Mouse (Mus musculus): ENCODE measurements at regions not wholly inside any gene's neighbourhood (a gene's known extent, or its start where the extent isn't known, plus 50 kb on each side); places are given as distances from the start of the nearest gene placed in this dataset.

DNA sequence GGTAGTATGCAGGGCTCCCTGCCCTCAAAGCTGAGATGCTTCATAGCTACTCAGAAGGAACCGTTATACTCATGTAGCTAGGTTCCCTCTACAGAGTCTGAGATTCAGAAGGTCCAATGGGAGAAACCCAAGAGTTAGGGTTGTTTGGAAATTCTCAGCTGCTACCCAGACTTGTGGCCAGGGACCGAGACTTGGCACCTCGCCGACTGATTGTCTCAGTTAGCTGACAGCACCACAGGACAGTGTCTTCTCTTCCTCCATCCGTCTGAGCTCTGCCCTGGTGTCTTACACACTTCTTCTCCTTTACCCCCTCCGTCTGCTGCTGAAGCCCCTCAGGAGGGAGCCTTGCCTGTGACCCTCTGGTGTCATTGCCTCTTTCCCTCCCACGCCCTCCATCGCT, 329.6 kb upstream of the Prox1 start:
- DNase-seq: no peak

GRCm38 (mm10) chr1:190497474-190497873, 327.0 kb upstream of the Prox1 start:
- DNase-seq: no peak

- DNase-seq: no peak
Observed at GRCm38 (mm10) chr1:190495741-190496520, 325.4 kb upstream of the Prox1 start.

GRCm38 (mm10) chr1:190486551-190487104, 316.1 kb upstream of the Prox1 start:
- no peak for DNase-seq

GRCm38 (mm10) chr1:190483366-190483765, 312.9 kb upstream of the Prox1 start:
- DNase-seq: no peak

DNA sequence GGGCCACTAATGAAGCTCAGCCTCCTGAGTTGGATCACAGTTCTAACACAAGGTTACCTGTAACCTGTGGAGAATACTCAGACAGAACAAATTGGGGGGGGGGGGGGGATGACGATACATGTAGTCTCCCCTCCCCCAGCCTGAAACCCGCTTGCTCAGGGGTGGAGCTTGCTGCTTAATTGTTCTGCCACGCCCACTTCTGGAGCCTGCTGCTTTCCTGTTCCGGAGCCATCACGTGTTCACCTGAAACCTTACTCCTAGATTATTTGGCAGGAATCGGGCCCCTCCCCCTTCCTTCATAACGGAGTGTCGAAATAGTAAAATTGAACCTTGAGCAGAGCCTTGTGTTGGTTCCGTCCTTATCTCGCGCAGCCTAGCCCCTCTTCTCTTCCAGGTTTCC, 310.6 kb upstream of the Prox1 start:
- no peak for DNase-seq

- DNase-seq: no peak
Observed at GRCm38 (mm10) chr1:190480601-190481000, 310.1 kb upstream of the Prox1 start.

- no peak for DNase-seq
Observed at GRCm38 (mm10) chr1:190472761-190473160, 302.2 kb upstream of the Prox1 start.

GRCm38 (mm10) chr1:190470336-190470735, 299.8 kb upstream of the Prox1 start:
- DNase-seq: no peak

DNA sequence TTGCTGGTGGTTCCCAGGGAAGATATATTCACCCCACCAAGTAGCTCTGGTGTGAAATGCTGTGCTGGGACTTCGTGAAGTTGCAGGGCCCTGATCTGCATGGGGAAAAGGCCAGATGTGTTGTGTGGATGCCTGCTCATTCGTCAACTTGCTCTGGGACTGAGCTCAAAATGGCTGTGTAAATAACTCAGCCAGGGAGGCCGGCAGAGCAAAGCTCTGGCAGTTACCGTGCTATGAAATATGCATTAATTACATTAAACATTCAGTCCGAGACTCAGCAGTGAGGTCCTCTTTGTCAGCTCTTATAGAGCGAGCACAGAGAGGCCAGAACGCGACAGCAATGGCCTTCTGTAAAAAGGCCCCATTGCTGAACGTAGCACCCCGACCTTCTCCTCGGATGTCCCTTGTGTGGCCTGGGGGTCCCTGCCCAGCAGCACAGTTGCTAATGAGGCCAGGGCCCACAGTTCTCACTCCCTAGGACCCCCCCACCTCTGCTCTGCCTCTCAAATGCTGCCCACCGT, 287.1 kb upstream of the Prox1 start:
- no peak for DNase-seq

DNA sequence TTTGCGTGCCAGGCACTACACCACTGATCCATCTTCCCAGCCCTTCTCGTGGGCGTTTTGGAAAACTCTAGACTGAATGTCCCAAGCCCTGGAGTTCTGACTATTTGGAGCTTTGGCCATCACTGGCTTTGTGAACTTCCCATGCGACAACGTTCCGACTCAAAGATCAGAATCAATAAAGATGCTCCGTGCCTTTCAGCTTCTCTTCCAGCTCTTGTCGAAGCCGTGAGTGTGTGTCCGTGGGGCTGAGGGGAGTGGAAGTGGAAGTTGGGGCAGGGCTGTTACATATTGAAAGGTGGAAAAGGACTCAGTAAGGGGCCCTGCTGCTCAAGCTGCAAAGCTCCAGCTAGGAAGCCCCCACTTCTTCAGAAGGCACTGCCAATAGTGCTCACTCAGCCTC, 283.0 kb upstream of the Prox1 start:
- no peak for DNase-seq

- no peak for DNase-seq
Observed at GRCm38 (mm10) chr1:190452115-190452842, 281.8 kb upstream of the Prox1 start.

DNA sequence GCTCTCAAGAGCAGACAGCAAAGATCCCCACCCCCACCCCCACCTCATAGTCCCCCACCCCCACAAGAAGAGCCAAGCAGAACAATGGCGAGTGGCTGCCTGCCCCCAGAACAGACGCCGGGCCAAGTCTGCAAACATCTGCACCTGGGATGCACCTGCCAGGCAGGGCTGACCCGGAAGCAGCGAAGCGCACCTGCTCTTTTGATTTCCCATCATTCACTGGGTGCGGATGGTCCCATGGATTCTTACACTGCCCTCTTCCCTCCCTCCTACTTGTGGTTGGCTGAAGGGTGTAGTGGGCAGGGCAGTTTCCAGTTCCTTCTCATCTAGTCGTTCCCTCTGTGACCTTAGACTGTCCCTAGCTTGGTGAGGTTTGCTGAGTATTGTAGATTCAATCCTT, 277.7 kb upstream of the Prox1 start:
- no peak for DNase-seq

DNA sequence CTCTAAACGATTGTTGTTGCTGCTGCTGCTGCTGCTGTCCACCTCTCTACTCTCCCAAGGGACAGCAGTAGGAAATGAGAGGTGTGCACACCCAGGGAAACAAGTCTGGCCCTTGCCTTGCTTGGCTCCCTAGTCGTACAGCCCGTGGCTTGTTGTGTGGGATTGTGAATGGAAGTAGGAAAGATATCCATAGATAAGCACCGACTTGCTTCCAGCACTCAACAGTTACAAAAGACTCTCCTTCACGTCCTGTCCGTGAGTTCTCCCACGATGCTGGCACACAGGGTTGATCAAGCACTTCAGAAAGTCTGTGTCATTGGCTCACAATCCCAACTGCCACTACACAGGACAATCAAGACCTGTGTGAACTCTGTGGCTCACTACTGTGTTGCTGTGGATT, 276.7 kb upstream of the Prox1 start:
- DNase-seq: no peak

DNA sequence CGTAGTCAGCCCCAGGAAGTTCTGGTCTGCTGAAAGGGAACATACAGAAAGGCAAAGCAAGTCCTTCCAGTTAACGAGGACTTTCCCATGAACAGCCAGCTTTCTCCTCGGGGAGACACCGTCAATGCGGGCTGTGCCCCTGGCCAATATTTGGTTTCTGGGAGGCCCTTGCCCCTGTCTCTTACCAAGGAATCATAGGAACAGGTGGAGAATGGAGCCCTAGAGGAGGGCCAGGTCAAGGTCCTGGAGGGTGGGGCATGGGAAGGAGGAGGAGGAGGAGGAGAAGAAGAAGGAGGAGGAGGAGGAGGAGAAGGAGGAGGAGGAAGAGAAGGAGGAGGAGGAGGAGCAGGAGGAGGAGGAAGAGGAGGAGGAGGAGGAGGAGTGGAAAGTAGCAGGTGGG, 276.2 kb upstream of the Prox1 start:
- no peak for DNase-seq

DNA sequence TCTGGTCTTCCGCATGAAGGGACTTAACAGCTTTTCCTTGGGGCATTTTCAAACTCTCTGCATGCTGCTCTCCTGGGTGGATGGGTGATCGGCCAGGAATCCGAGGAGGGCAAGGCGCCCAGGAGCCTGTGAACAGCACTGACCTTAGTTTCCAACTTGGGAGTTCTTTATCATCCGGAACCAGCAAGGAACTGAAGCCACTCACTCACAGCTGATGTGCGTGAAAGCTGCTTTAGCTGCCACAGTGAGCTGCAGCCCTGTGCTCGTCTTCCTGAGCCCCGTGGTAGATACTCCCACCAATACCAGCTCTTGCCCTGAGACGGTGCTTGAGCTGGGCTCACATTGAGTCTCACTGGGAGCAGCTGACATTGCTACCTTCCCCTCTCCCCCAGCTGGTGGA, 273.9 kb upstream of the Prox1 start:
- no peak for DNase-seq

GRCm38 (mm10) chr1:190443234-190443633, 272.7 kb upstream of the Prox1 start:
- no peak for DNase-seq

DNA sequence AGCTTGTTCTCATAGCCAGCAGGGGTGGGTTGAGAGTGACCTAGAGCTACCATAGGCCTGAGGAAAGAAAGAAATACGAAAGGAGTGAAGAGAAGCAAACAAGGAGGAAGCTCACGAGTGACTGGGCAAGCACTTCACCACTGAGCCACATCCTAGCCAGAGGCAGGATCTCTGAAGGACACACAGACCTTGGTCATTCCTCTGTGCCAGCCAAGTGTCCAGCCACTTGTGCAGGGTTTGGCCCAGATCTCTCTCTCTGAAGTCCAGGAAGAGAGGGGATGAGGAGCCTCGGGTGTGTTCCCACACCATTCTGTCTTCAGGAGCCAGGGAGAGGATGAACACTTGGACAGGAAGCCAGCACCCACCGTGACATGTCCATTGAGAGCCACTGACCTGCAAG, 271.7 kb upstream of the Prox1 start:
- DNase-seq: no peak

- DNase-seq: no peak
Observed at GRCm38 (mm10) chr1:190438789-190439188, 268.3 kb upstream of the Prox1 start.

DNA sequence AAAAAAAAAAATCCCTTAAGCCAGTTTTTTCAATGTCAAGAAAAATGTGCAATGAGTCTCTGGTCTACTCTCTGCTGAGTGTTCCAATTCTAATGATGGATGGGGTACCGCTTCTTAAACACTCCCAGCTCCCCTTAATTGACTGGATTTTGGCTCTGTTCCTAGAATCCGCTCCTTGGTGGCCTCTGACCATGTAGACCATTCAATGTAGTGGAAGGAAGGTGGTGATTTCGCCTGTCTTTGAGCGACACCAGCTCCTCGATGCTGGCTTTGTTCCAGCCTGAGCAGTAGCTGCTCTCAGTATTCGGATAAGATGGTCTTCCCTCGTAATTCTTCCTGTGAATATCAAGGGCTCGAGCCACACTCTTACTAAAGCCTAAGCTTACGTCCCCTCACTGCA, 252.4 kb upstream of the Prox1 start:
- peak; percentile 26 for DNase-seq

DNA sequence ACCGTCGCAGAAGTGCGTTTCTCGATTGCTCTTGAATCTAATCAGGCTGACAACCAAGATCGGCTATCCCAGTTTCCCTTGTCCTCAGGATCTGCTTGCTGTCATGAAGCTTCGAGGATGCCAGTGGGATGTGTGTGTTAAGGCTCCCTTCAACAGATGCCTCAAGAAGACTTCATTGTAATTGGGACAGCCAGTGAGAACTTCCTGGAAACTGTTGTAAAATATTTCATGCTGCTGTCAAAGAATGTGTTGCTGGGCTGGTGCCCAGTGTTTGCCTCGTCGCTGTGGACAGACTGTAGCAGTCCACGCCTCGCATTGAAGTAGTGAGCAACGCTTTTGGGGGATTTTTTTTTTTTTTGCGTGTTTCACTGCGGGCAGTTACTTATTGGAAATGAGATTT, 249.2 kb upstream of the Prox1 start:
- no peak for DNase-seq

- no peak for DNase-seq
Observed at GRCm38 (mm10) chr1:190417326-190417725, 246.8 kb upstream of the Prox1 start.

DNA sequence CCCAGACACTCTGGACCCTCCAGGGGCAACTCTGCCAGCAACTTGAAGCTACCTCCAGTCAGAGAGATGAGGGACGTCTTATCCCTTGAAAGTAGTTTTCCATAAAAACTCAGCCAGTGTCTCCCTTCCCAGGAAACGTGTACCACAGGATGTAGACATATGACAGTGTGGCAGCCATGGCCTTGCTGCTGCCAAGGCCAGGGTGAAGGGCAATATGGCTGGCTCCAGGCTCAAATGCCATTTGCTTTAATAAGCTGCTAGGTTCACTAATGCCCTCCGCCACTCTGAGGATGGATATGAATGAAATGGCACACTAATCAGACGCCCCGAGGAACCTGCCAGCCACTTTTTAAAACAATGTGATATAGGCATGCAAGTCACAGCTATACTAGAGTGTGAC, 241.2 kb upstream of the Prox1 start:
- DNase-seq: no peak

GRCm38 (mm10) chr1:190403335-190403734, 232.8 kb upstream of the Prox1 start:
- no peak for DNase-seq

All from liver (tissue).